Mouse (Mus musculus): ENCODE results near the gene 4932438A13Rik. TPM values are rescaled to one million over a fixed set of nuclear protein-coding genes. Genes with fewer than 3 reads are reported as not detected.

Gene 4932438A13Rik
- 32.4 and 33.6 TPM in 2 replicates for polyA plus RNA-seq (2016; fragmentation: Nextera tagmentation; extraction: Ambion mirVana)

- H3K27me3 ChIP-seq (ENCODE audit: insufficient read depth, poor library complexity, severe bottlenecking), result no peaks in the 10 kb centered on the region
- 1% methylated on average over 38 of the region's 38 CpGs for WGBS
- H3K27ac ChIP-seq, result peak within 1 kb of the TSS; percentile 95
- H3K4me1 ChIP-seq, result peaks cover 4% of the 10 kb centered on the region; the same call in 1 of the 2 replicates
- peak within 1 kb of the TSS; percentile 98 for H3K4me3 ChIP-seq
- no peaks in the 10 kb centered on the region for H3K9me3 ChIP-seq
- peaks cover 22% of the 10 kb centered on the region; the same call in 1 of the 2 replicates for H3K36me3 ChIP-seq
- DNase-seq (ENCODE audit: low spot score), result peak; percentile 98
These were observed at the start of gene 4932438A13Rik for GRCm38 (mm10) chr3:36862721-36863275. Gene 4932438A13Rik, plus strand, starts transcription at chr3:36863104.

- no peak for DNase-seq (ENCODE audit: low spot score)
These were observed 46.3 kb upstream of the 4932438A13Rik start for GRCm38 (mm10) chr3:36816633-36817032.

GRCm38 (mm10) chr3:36819402-36819801 lies 43.5 kb upstream of the 4932438A13Rik start:
- DNase-seq (ENCODE audit: low spot score), result no peak
- H3K4me1 ChIP-seq, result no peaks in the 10 kb centered on the region
- no peak overlapping the region for H3K27ac ChIP-seq
- 48% methylated on average over 7 of the region's 7 CpGs for WGBS
- H3K27me3 ChIP-seq (ENCODE audit: insufficient read depth, poor library complexity, severe bottlenecking), result no peaks in the 10 kb centered on the region
- H3K9me3 ChIP-seq, result no peaks in the 10 kb centered on the region
- no peaks in the 10 kb centered on the region for H3K36me3 ChIP-seq
- no peak overlapping the region for H3K4me3 ChIP-seq

More at GRCm38 (mm10) chr3:36816633-36817032, 46.3 kb upstream of the 4932438A13Rik start:
- 85% methylated on average over 5 of the region's 5 CpGs for WGBS
- Histone ChIP-seq H3K36me3 (no peaks in the 10 kb centered on the region), H3K27me3 (ENCODE audit: insufficient read depth, poor library complexity, severe bottlenecking) (no peaks in the 10 kb centered on the region), H3K4me3 (no peak overlapping the region), H3K9me3 (no peaks in the 10 kb centered on the region), H3K27ac (no peak overlapping the region), H3K4me1 (no peaks in the 10 kb centered on the region)

- no peaks in the 10 kb centered on the region for H3K4me1 ChIP-seq
- H3K9me3 ChIP-seq, result no peaks in the 10 kb centered on the region
- WGBS, result 82% methylated on average over 9 of the region's 9 CpGs
- H3K27me3 ChIP-seq (ENCODE audit: insufficient read depth, poor library complexity, severe bottlenecking), result no peaks in the 10 kb centered on the region
- DNase-seq (ENCODE audit: low spot score), result no peak
- H3K36me3 ChIP-seq, result no peaks in the 10 kb centered on the region
- no peak overlapping the region for H3K4me3 ChIP-seq
- H3K27ac ChIP-seq, result no peak overlapping the region
These were observed 41.9 kb upstream of the 4932438A13Rik start for GRCm38 (mm10) chr3:36821037-36821436.

- Histone ChIP-seq H3K9me3 (no peaks in the 10 kb centered on the region), H3K27ac (no peak overlapping the region), H3K27me3 (ENCODE audit: insufficient read depth, poor library complexity, severe bottlenecking) (no peaks in the 10 kb centered on the region), H3K36me3 (no peaks in the 10 kb centered on the region), H3K4me1 (no peaks in the 10 kb centered on the region), H3K4me3 (no peak overlapping the region)
- no peak for DNase-seq (ENCODE audit: low spot score)
- 64% methylated on average over 1 of the region's 1 CpGs for WGBS
These were observed 37.8 kb upstream of the 4932438A13Rik start for GRCm38 (mm10) chr3:36825098-36825497.

GRCm38 (mm10) chr3:36825554-36825953 lies 37.4 kb upstream of the 4932438A13Rik start:
- WGBS, result 71% methylated on average over 4 of the region's 4 CpGs
- Histone ChIP-seq H3K27ac (no peak overlapping the region), H3K4me3 (no peak overlapping the region), H3K36me3 (no peaks in the 10 kb centered on the region), H3K4me1 (no peaks in the 10 kb centered on the region), H3K27me3 (ENCODE audit: insufficient read depth, poor library complexity, severe bottlenecking) (no peaks in the 10 kb centered on the region), H3K9me3 (no peaks in the 10 kb centered on the region)
- no peak for DNase-seq (ENCODE audit: low spot score)

GRCm38 (mm10) chr3:36827274-36828025 lies 35.5 kb upstream of the 4932438A13Rik start:
- DNase-seq (ENCODE audit: low spot score), result no peak
- no peaks in the 10 kb centered on the region for H3K27me3 ChIP-seq (ENCODE audit: insufficient read depth, poor library complexity, severe bottlenecking)
- WGBS, result 63% methylated on average over 8 of the region's 8 CpGs

GRCm38 (mm10) chr3:36830218-36830617 lies 32.7 kb upstream of the 4932438A13Rik start:
- Histone ChIP-seq H3K4me3 (no peak overlapping the region), H3K9me3 (no peaks in the 10 kb centered on the region), H3K27ac (no peak overlapping the region), H3K27me3 (ENCODE audit: insufficient read depth, poor library complexity, severe bottlenecking) (no peaks in the 10 kb centered on the region), H3K4me1 (0 out of 2 replicates have a peak, but pooled peaks cover under 1% of the 10 kb centered on the region), H3K36me3 (no peaks in the 10 kb centered on the region)
- WGBS, result 87% methylated on average over 3 of the region's 3 CpGs
- DNase-seq (ENCODE audit: low spot score), result no peak

More at GRCm38 (mm10) chr3:36827274-36828025, 35.5 kb upstream of the 4932438A13Rik start:
- Histone ChIP-seq H3K4me1 (no peaks in the 10 kb centered on the region), H3K4me3 (no peak overlapping the region), H3K9me3 (no peaks in the 10 kb centered on the region), H3K36me3 (no peaks in the 10 kb centered on the region), H3K27ac (no peak overlapping the region)

GRCm38 (mm10) chr3:36834426-36834825 lies 28.5 kb upstream of the 4932438A13Rik start:
- no peaks in the 10 kb centered on the region for H3K36me3 ChIP-seq
- WGBS, result 84% methylated on average over 4 of the region's 4 CpGs

GRCm38 (mm10) chr3:36834832-36835231 lies 28.1 kb upstream of the 4932438A13Rik start:
- no peaks in the 10 kb centered on the region for H3K27me3 ChIP-seq (ENCODE audit: insufficient read depth, poor library complexity, severe bottlenecking)
- WGBS, result 57% methylated on average over 2 of the region's 2 CpGs
- no peaks in the 10 kb centered on the region for H3K9me3 ChIP-seq
- H3K27ac ChIP-seq, result no peak overlapping the region
- no peaks in the 10 kb centered on the region for H3K36me3 ChIP-seq
- no peak for DNase-seq (ENCODE audit: low spot score)
- 0 out of 2 replicates have a peak, but pooled peaks cover 6% of the 10 kb centered on the region for H3K4me1 ChIP-seq
- no peak overlapping the region for H3K4me3 ChIP-seq

More at GRCm38 (mm10) chr3:36834426-36834825, 28.5 kb upstream of the 4932438A13Rik start:
- no peak overlapping the region for H3K4me3 ChIP-seq
- DNase-seq (ENCODE audit: low spot score), result no peak
- no peak overlapping the region for H3K27ac ChIP-seq
- no peaks in the 10 kb centered on the region for H3K9me3 ChIP-seq
- 0 out of 2 replicates have a peak, but pooled peaks cover 6% of the 10 kb centered on the region for H3K4me1 ChIP-seq
- no peaks in the 10 kb centered on the region for H3K27me3 ChIP-seq (ENCODE audit: insufficient read depth, poor library complexity, severe bottlenecking)

- no peaks in the 10 kb centered on the region for H3K9me3 ChIP-seq
- no peaks in the 10 kb centered on the region for H3K27me3 ChIP-seq (ENCODE audit: insufficient read depth, poor library complexity, severe bottlenecking)
- no peak for DNase-seq (ENCODE audit: low spot score)
- H3K4me1 ChIP-seq, result 0 out of 2 replicates have a peak, but pooled peaks cover 6% of the 10 kb centered on the region
- H3K27ac ChIP-seq, result no peak overlapping the region
- WGBS, result 32% methylated on average over 18 of the region's 18 CpGs
- H3K4me3 ChIP-seq, result peak overlapping the region; percentile 38
- H3K36me3 ChIP-seq, result no peaks in the 10 kb centered on the region
These were observed 27.2 kb upstream of the 4932438A13Rik start for GRCm38 (mm10) chr3:36835525-36836203.

GRCm38 (mm10) chr3:36836833-36837232 lies 26.1 kb upstream of the 4932438A13Rik start:
- DNase-seq (ENCODE audit: low spot score), result no peak
- 91% methylated on average over 7 of the region's 7 CpGs for WGBS
- no peak overlapping the region for H3K27ac ChIP-seq

More at GRCm38 (mm10) chr3:36836833-36837232, 26.1 kb upstream of the 4932438A13Rik start:
- no peaks in the 10 kb centered on the region for H3K27me3 ChIP-seq (ENCODE audit: insufficient read depth, poor library complexity, severe bottlenecking)
- H3K9me3 ChIP-seq, result no peaks in the 10 kb centered on the region
- 0 out of 2 replicates have a peak, but pooled peaks cover 6% of the 10 kb centered on the region for H3K4me1 ChIP-seq
- H3K36me3 ChIP-seq, result no peaks in the 10 kb centered on the region
- no peak overlapping the region for H3K4me3 ChIP-seq
